Mouse (Mus musculus) megakaryocyte progenitor cell, adult 5-6 weeks (primary cell): ENCODE measurements around the gene Narfl. TPM values are rescaled to one million over a fixed set of nuclear protein-coding genes. Genes with fewer than 3 reads are reported as not detected.

Source experiments
- ATAC-seq: replicated peaks from 2 replicates; pipeline ENCODE4 v1.8.0; 2016; ENCODE audit warnings: mild to moderate bottlenecking, moderate TSS enrichment, inconsistent platforms; ENCODE audit not compliant: poor library complexity
- total RNA-seq, 2 experiments: library from RNA; stranded (forward) in 1 of 2; stranded (reverse) in 1 of 2; fragments of 157-497, 149-512 nt in 1 of 2; fragments of 200-1000 nt in 1 of 2; gene quantifications; 2 replicates each; pipeline versions ENCODE4 v1.2.3 to v1.2.4; 2015 to 2017

Narfl gene
- total RNA-seq, 2 experiments from 2014 or later = 16.2 to 31.5 TPM

- no peak for ATAC-seq
Observed at GRCm38 (mm10) chr17:25761561-25761970, 12.0 kb upstream of the Narfl start.

GRCm38 (mm10) chr17:25762591-25762990 is 11.0 kb upstream of the Narfl start:
- no peak for ATAC-seq

GRCm38 (mm10) chr17:25765886-25766285 is 7.7 kb upstream of the Narfl start:
- ATAC-seq = no peak

- no peak for ATAC-seq
Observed at GRCm38 (mm10) chr17:25769331-25769730, 4.2 kb upstream of the Narfl start.

- ATAC-seq = no peak
Observed at GRCm38 (mm10) chr17:25775318-25776062, 1.9 kb downstream of the Narfl start.

GRCm38 (mm10) chr17:25777948-25778347 is 4.4 kb downstream of the Narfl start:
- ATAC-seq = no peak

- no peak for ATAC-seq
Observed at GRCm38 (mm10) chr17:25781339-25781738, 7.8 kb downstream of the Narfl start.

- no peak for ATAC-seq
Observed at GRCm38 (mm10) chr17:25783086-25783485, 9.5 kb downstream of the Narfl start.

- ATAC-seq = no peak
Observed at GRCm38 (mm10) chr17:25783861-25784574, 10.4 kb downstream of the Narfl start.

- ATAC-seq = peak; percentile 87
Observed at GRCm38 (mm10) chr17:25785281-25785745, 11.7 kb downstream of the Narfl start, which contains the start of gene Haghl. Haghl (minus strand) TSS chr17:25785673.

GRCm38 (mm10) chr17:25786280-25786679 is 12.7 kb downstream of the Narfl start, which contains the start of gene Ccdc78:
Ccdc78 (plus strand) TSS chr17:25786580.
- no peak for ATAC-seq

- ATAC-seq = no peak
Observed at GRCm38 (mm10) chr17:25786781-25787504, 13.4 kb downstream of the Narfl start.

GRCm38 (mm10) chr17:25791320-25791842 is 17.8 kb downstream of the Narfl start:
- no peak for ATAC-seq

- ATAC-seq = peak; percentile 65
Observed at GRCm38 (mm10) chr17:25791843-25792527, 18.4 kb downstream of the Narfl start.

- peak; percentile 57 for ATAC-seq
Observed at GRCm38 (mm10) chr17:25792615-25793014, 19.0 kb downstream of the Narfl start, which contains the start of gene Fam173a. Fam173a (minus strand) TSS chr17:25792901.

GRCm38 (mm10) chr17:25794197-25794596 is 20.6 kb downstream of the Narfl start:
- no peak for ATAC-seq

- no peak for ATAC-seq
Observed at GRCm38 (mm10) chr17:25794998-25795397, 21.4 kb downstream of the Narfl start.

- ATAC-seq = no peak
Observed at GRCm38 (mm10) chr17:25795609-25796092, 22.1 kb downstream of the Narfl start, which contains the start of gene AC134908.4. AC134908.4 (minus strand) TSS chr17:25795659.

- no peak for ATAC-seq
Observed at GRCm38 (mm10) chr17:25796211-25796771, 22.7 kb downstream of the Narfl start.

- ATAC-seq = peak; percentile 78
Observed at GRCm38 (mm10) chr17:25796951-25797369, 23.4 kb downstream of the Narfl start, which contains the start of gene Metrn. Metrn (minus strand) TSS chr17:25797136.
